21 mouse cellular contexts compared by ENCODE assay signal in genomic region chr3:146641818-146642427, GRCm38 (mm10). TPM values are rescaled to one million over a fixed set of nuclear protein-coding genes. Genes with fewer than 3 reads are reported as not detected.
DNase-seq lines count a peak whose midpoint lies in the region; ATAC-seq and TF ChIP-seq lines count a peak whose summit lies in the region.
"Had no signal": no experiment of that assay in that cellular context is flagged by ENCODE, and none has a peak within 500 bp of the region (broad histone marks: within the 10 kb centered on the region; RNA-seq: fewer than 3 reads in every experiment).

No protein-coding gene starts in this region.

- no peaks in the 10 kb centered on the region for H3K36me3 ChIP-seq in forebrain, postnatal 0 days (ENCODE audit: insufficient read depth)
- no peaks in the 10 kb centered on the region for H3K36me3 ChIP-seq in forebrain, embryonic 12.5 days (replicated peaks)
- no peaks in the 10 kb centered on the region for H3K36me3 ChIP-seq in heart, embryonic 10.5 days
- H3K36me3 ChIP-seq: embryonic facial prominence, embryonic 15.5 days; heart, embryonic 15.5 days; limb, embryonic 10.5 days; liver, embryonic 13.5 days; stomach, embryonic 15.5 days had no signal

- DNase-seq in forebrain, postnatal 0 days, result no peak
- DNase-seq in left cerebral cortex, postnatal 4 days, result peak; percentile 54
- no peak for DNase-seq in left cerebral cortex, adult 11 months (ENCODE audit: low spot score)
- DNase-seq in Muller cell, postnatal 12 days (ENCODE audit: inconsistent ontology term), result peak; percentile 75
- DNase-seq in brain, adult 2 months (ENCODE audit: low read depth, low spot score), result peak; percentile 41
- DNase-seq in yolk sac, embryonic 10.5 days (ENCODE audit: low spot score), result no peak
- DNase-seq in heart, embryonic 10.5 days (ENCODE audit: low spot score), result no peak
- DNase-seq: cerebellum, adult 11 months; kidney, adult 2 months; liver, embryonic 13.5 days; thymus, postnatal 25 days had no signal

- H3K4me3 ChIP-seq in forebrain, postnatal 0 days (ENCODE audit: low read depth, low read length), result no peak overlapping the region
- H3K4me3 ChIP-seq in forebrain, embryonic 12.5 days (replicated peaks), result no peak overlapping the region
- no peak overlapping the region for H3K4me3 ChIP-seq in heart, embryonic 10.5 days
- H3K4me3 ChIP-seq: embryonic facial prominence, embryonic 15.5 days; heart, embryonic 15.5 days; limb, embryonic 10.5 days; liver, embryonic 13.5 days; stomach, embryonic 15.5 days had no signal

- H3K9ac ChIP-seq in forebrain, postnatal 0 days, result no peak overlapping the region
- H3K9ac ChIP-seq in forebrain, embryonic 12.5 days, result no peak overlapping the region
- H3K9ac ChIP-seq: embryonic facial prominence, embryonic 15.5 days; heart, embryonic 15.5 days; hindbrain, embryonic 14.5 days; liver, embryonic 13.5 days; stomach, embryonic 15.5 days had no signal

- peak; percentile 51 for ATAC-seq in forebrain, postnatal 0 days
- no peak for ATAC-seq in forebrain, embryonic 12.5 days (ENCODE audit: low FRiP score)

- intact Hi-C loops in left cerebral cortex, postnatal 4 days (cut with DNase I), result no loop called here

- H3K27ac ChIP-seq in forebrain, postnatal 0 days (ENCODE audit: low read depth, low read length), result 0 out of 2 replicates have a peak overlapping the region, but pooled peaks have one; percentile 29
- H3K27ac ChIP-seq in forebrain, embryonic 12.5 days, result no peak overlapping the region
- no peak overlapping the region for H3K27ac ChIP-seq in heart, embryonic 10.5 days
- H3K27ac ChIP-seq: embryonic facial prominence, embryonic 15.5 days; heart, embryonic 15.5 days; hindbrain, embryonic 14.5 days; limb, embryonic 10.5 days; liver, embryonic 13.5 days; stomach, embryonic 15.5 days had no signal

- TF ChIP-seq CTCF in forebrain, postnatal 0 days (IDR thresholded peaks at IDR 0.05; ENCODE audit: low read depth), result no peak

- whole genome bisulfite sequencing in forebrain, postnatal 0 days, result 34% methylated on average over 4 of the region's 4 CpGs
- WGBS in forebrain, embryonic 12.5 days, result 62% methylated on average over 4 of the region's 4 CpGs
- 59% methylated on average over 4 of the region's 4 CpGs for WGBS in heart, embryonic 10.5 days

- no peak overlapping the region for H3K4me2 ChIP-seq in forebrain, postnatal 0 days (ENCODE audit: low read depth)
- no peak overlapping the region for H3K4me2 ChIP-seq in forebrain, embryonic 12.5 days
- H3K4me2 ChIP-seq: embryonic facial prominence, embryonic 15.5 days; heart, embryonic 15.5 days; hindbrain, embryonic 14.5 days; liver, embryonic 13.5 days; stomach, embryonic 15.5 days had no signal

- H3K9me3 ChIP-seq in forebrain, postnatal 0 days (ENCODE audit: low read length), result no peaks in the 10 kb centered on the region
- no peaks in the 10 kb centered on the region for H3K9me3 ChIP-seq in forebrain, embryonic 12.5 days
- no peaks in the 10 kb centered on the region for H3K9me3 ChIP-seq in heart, embryonic 10.5 days
- H3K9me3 ChIP-seq: embryonic facial prominence, embryonic 15.5 days; heart, embryonic 15.5 days; limb, embryonic 10.5 days; liver, embryonic 13.5 days; stomach, embryonic 15.5 days had no signal

- no peaks in the 10 kb centered on the region for H3K27me3 ChIP-seq in forebrain, postnatal 0 days (ENCODE audit: insufficient read depth, low read length)
- no peaks in the 10 kb centered on the region for H3K27me3 ChIP-seq in forebrain, embryonic 12.5 days
- no peaks in the 10 kb centered on the region for H3K27me3 ChIP-seq in heart, embryonic 10.5 days (ENCODE audit: insufficient read depth, poor library complexity, severe bottlenecking)
- H3K27me3 ChIP-seq: embryonic facial prominence, embryonic 15.5 days; heart, embryonic 15.5 days; liver, embryonic 13.5 days; stomach, embryonic 15.5 days had no signal

- no peaks in the 10 kb centered on the region for H3K4me1 ChIP-seq in forebrain, postnatal 0 days (ENCODE audit: insufficient read depth)
- no peaks in the 10 kb centered on the region for H3K4me1 ChIP-seq in forebrain, embryonic 12.5 days
- H3K4me1 ChIP-seq in heart, embryonic 10.5 days, result peaks cover 7% of the 10 kb centered on the region; the same call in 1 of the 2 replicates
- H3K4me1 ChIP-seq: embryonic facial prominence, embryonic 15.5 days; liver, embryonic 13.5 days; stomach, embryonic 15.5 days had no signal

RNA-seq across cellular contexts. Expression of gene 4930503B20Rik, which starts 9.2 kb away (rescaled TPM):
- not detected in 2 replicates for total RNA-seq in forebrain, postnatal 0 days (2014; rRNA removed)
- polyA plus RNA-seq in forebrain, postnatal 0 days (2015; fragmentation: Nextera tagmentation; extraction: Ambion mirVana), result 0.12 TPM in 1 of 2 replicates, not detected in the other
- not detected in 2 replicates for polyA plus RNA-seq in forebrain, embryonic 12.5 days (2016; fragmentation: Nextera tagmentation; extraction: Ambion mirVana)
- under 1 TPM in 1 of 2 experiments, not detected in 1; 0.20 TPM for total RNA-seq in left cerebral cortex, postnatal 4 days (2021)
- polyA plus RNA-seq in heart, embryonic 10.5 days (2016; fragmentation: Nextera tagmentation; extraction: Ambion mirVana), result 0.11 TPM in 1 of 2 replicates, not detected in the other
- total RNA-seq: layer of hippocampus, postnatal 10 days; megakaryocyte-erythroid progenitor cell, adult 5-6 weeks had no signal
- polyA plus RNA-seq: frontal cortex, adult 2 months; hindbrain, embryonic 14.5 days; kidney, adult 2 months; limb, embryonic 10.5 days; liver, embryonic 13.5 days; stomach, embryonic 15.5 days had no signal

RNA-seq across cellular contexts. Expression of gene Dnase2b, which starts 26.5 kb away (rescaled TPM):
- total RNA-seq in forebrain, postnatal 0 days (2014; rRNA removed), result not detected in 2 replicates
- polyA plus RNA-seq in forebrain, postnatal 0 days (2015; fragmentation: Nextera tagmentation; extraction: Ambion mirVana), result not detected in 2 replicates
- polyA plus RNA-seq in forebrain, embryonic 12.5 days (2016; fragmentation: Nextera tagmentation; extraction: Ambion mirVana), result not detected in 2 replicates
- not detected for total RNA-seq in left cerebral cortex, postnatal 4 days (2021)
- polyA plus RNA-seq in heart, embryonic 10.5 days (2016; fragmentation: Nextera tagmentation; extraction: Ambion mirVana), result 0.05 TPM in 1 of 2 replicates, not detected in the other
- total RNA-seq: layer of hippocampus, postnatal 10 days; megakaryocyte-erythroid progenitor cell, adult 5-6 weeks; MEL had no signal
- polyA plus RNA-seq: frontal cortex, adult 2 months; heart, embryonic 15.5 days; hindbrain, embryonic 14.5 days; kidney, adult 2 months had no signal

RNA-seq across cellular contexts. Expression of gene Samd13, which starts 43.5 kb away (rescaled TPM):
- total RNA-seq in forebrain, postnatal 0 days (2014; rRNA removed), result 0.33 TPM in 1 of 2 replicates, not detected in the other
- polyA plus RNA-seq in forebrain, postnatal 0 days (2015; fragmentation: Nextera tagmentation; extraction: Ambion mirVana), result 0.14 and 0.57 TPM in 2 replicates
- 0.91 and 1.1 TPM in 2 replicates for polyA plus RNA-seq in forebrain, embryonic 12.5 days (2016; fragmentation: Nextera tagmentation; extraction: Ambion mirVana)
- total RNA-seq in left cerebral cortex, postnatal 4 days (2021), result under 1 TPM in 1 of 2 experiments, not detected in 1; 0.48 TPM
- 0.84 and 2.0 TPM in 2 replicates for polyA plus RNA-seq in heart, embryonic 10.5 days (2016; fragmentation: Nextera tagmentation; extraction: Ambion mirVana)

Comparison
In these comparisons a context has a peak if more than half of its experiments do, and no peak if none do; other contexts are left out.
1. DNase-seq: peak in left cerebral cortex, postnatal 4 days (single experiment), Muller cell, postnatal 12 days (single experiment) and brain, adult 2 months (single experiment); none in forebrain, postnatal 0 days (single experiment), left cerebral cortex, adult 11 months (single experiment), yolk sac, embryonic 10.5 days (single experiment) and heart, embryonic 10.5 days (single experiment).